Mouse (Mus musculus) spleen, adult 2 months (tissue): ENCODE measurements around the gene Gtf2f2. TPM values are rescaled to one million over a fixed set of nuclear protein-coding genes. Genes with fewer than 3 reads are reported as not detected.

Source experiments
- DNase-seq, 2 experiments: peaks; one replicate each; pipeline versions ENCODE4 v3.0.0 to v3.0.0-alpha.2; 2012 to 2021; ENCODE audit warnings: low spot score in 2 of 2, low read depth in 1 of 2
- H3K27ac ChIP-seq: fragments of 200-500 bp; 2 replicates; pipeline ENCODE4 v1.5.1; 2012; ENCODE audit warnings: low read length, inconsistent platforms; ENCODE audit not compliant: insufficient read depth
- H3K27me3 ChIP-seq: fragments of 200-500 bp; 2 replicates; pipeline ENCODE4 v1.6.1; 2012; ENCODE audit warnings: mild to moderate bottlenecking, moderate library complexity, low read length, inconsistent platforms; ENCODE audit not compliant: control insufficient read depth, insufficient read depth
- H3K36me3 ChIP-seq: fragments of 200-500 bp; 2 replicates; pipeline ENCODE4 v1.6.1; 2012; ENCODE audit warnings: mild to moderate bottlenecking, low read length, inconsistent platforms; ENCODE audit not compliant: control insufficient read depth, insufficient read depth
- H3K4me1 ChIP-seq: fragments of 200-500 bp; 2 replicates; pipeline ENCODE4 v1.6.1; 2011; ENCODE audit warnings: inconsistent platforms; ENCODE audit not compliant: control insufficient read depth, insufficient read depth, insufficient read length
- H3K4me3 ChIP-seq: fragments of 200-500 bp; 2 replicates; pipeline ENCODE4 v1.5.1; 2011; ENCODE audit warnings: mild to moderate bottlenecking, inconsistent platforms; ENCODE audit not compliant: insufficient read depth, insufficient read length; ENCODE audit errors: extremely low read depth
- CTCF ChIP-seq: fragments of 200-500 bp; IDR thresholded peaks from 2 replicates; pipeline ENCODE4 v1.5.1; 2011; ENCODE audit warnings: mild to moderate bottlenecking, inconsistent platforms; ENCODE audit not compliant: insufficient read depth, insufficient read length, insufficient replicate concordance; ENCODE audit errors: extremely low read depth
- POLR2A ChIP-seq: fragments of 200-500 bp; IDR thresholded peaks from 2 replicates; pipeline ENCODE4 v1.6.1; 2011; ENCODE audit warnings: low read depth, low read length, inconsistent platforms
- WGBS: fragments of 180-500 bp; shearing (Covaris S2); methylation state at CpG from one replicate; pipeline ENCODE4 v1.1.7; 2018; 5-methylcytosine and 5-hydroxymethylcytosine counted together
- polyA plus RNA-seq: library from polyadenylated mRNA; depleted of rRNA; stranded (reverse); fragments of >200 nt; gene quantifications from 2 replicates; pipeline ENCODE4 v1.2.3, GENCODE M21; 2012

Gtf2f2 gene
- polyA plus RNA-seq, 1 experiment = 1.4 TPM

DNA sequence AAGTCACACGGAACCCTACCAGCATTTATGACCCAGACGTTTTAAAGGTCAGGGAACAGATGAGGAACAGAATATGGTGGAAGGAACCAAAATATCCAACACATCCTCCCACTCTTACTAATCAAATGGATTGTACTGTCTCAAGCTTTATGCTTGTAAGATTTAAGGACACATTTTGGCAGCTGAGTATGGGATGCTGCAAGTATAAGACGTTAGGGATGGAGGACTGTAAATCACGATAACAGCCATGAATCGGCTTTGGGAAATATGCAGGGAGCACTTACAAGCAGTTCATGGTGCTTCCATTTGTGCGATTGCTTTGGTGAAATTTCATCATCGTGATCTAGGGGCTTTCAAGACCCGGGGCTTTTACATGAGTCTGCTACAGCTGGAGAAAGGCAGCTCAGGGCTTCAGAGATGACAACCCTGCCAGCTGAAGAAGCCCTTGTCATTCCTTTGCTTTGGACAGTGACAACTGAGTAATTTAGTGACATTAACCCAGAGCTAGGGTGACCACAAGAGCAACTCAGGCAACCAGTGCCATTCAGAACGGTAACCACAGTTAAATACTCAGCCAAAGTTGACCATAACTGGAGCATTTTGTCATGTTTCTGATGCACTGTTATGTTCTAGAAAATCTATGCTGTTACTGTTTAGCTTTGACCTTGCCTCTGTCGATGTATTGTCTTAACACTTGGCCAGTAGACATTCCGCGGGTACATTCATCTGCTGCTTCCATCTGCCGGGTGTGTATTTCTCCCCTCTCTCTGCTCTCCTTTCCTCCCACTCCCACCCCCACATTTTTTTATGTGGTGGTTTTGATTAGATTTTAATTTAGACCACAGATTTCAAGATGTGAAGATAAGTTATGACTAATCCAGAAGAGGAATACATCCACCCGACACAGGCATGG is 32.8 kb upstream of the Gtf2f2 start:
- Histone ChIP-seq H3K4me3 (no peak overlapping the region), H3K36me3 (no peaks in the 10 kb centered on the region), H3K27me3 (no peaks in the 10 kb centered on the region), H3K4me1 (no peaks in the 10 kb centered on the region), H3K27ac (no peak overlapping the region)
- DNase-seq = no peak
- 84% methylated on average over 14 of the region's 14 CpGs for WGBS
- TF ChIP-seq CTCF (no peak), POLR2A (no peak)

DNA sequence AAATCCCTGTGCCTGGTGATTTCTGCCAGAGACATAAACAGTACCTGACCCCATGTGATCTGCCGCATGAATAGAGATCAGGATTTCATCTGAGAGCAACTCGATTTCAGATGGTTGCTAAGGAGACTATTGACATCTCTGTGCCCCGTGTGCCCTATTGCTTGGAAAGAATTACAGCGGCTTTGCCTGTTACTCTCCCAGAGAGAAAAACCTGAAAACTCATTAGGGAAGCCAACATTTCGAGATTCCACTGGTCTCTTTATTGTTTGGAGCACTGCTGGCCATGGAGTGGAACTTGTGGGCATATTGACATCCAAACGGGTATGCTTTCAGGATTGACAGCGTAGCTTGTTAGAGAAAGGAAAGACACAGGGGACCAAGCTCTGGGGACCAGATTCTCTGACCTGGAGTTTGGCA is 22.6 kb upstream of the Gtf2f2 start:
- Histone ChIP-seq H3K27ac (no peak overlapping the region), H3K27me3 (no peaks in the 10 kb centered on the region), H3K36me3 (no peaks in the 10 kb centered on the region), H3K4me3 (no peak overlapping the region), H3K4me1 (no peaks in the 10 kb centered on the region)
- no peak for TF ChIP-seq CTCF
- TF ChIP-seq POLR2A = no peak
- no peak for DNase-seq
- 72% methylated on average over 7 of the region's 7 CpGs for WGBS

DNA sequence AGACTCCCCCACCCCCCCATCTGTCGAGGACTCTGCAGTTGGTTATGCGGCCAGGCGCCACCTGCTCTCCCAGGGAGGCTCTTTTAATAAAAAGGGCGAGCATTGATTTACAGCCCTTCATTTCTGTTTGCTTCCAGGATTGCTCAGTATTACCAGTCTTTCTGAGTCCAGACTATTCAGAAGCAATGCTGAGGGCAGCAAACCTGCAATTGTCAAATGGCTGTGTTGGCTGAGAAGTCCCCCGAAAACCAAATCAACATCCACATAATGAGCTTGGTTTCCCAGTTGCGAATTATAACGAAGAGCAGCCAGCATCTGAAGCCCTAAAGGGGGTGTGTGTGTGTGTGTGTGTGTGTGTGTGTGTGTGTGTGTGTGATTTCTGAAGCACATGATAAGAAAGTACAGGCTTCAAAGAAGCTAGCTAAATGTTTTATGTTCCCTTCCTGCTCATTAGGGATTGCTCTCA is 22.0 kb upstream of the Gtf2f2 start:
- no peaks in the 10 kb centered on the region for H3K27me3 ChIP-seq
- no peak overlapping the region for H3K4me3 ChIP-seq
- WGBS = 81% methylated on average over 7 of the region's 7 CpGs
- TF ChIP-seq POLR2A = no peak
- no peak for TF ChIP-seq CTCF
- DNase-seq = no peak
- H3K27ac ChIP-seq = no peak overlapping the region
- H3K36me3 ChIP-seq = no peaks in the 10 kb centered on the region
- no peaks in the 10 kb centered on the region for H3K4me1 ChIP-seq

DNA sequence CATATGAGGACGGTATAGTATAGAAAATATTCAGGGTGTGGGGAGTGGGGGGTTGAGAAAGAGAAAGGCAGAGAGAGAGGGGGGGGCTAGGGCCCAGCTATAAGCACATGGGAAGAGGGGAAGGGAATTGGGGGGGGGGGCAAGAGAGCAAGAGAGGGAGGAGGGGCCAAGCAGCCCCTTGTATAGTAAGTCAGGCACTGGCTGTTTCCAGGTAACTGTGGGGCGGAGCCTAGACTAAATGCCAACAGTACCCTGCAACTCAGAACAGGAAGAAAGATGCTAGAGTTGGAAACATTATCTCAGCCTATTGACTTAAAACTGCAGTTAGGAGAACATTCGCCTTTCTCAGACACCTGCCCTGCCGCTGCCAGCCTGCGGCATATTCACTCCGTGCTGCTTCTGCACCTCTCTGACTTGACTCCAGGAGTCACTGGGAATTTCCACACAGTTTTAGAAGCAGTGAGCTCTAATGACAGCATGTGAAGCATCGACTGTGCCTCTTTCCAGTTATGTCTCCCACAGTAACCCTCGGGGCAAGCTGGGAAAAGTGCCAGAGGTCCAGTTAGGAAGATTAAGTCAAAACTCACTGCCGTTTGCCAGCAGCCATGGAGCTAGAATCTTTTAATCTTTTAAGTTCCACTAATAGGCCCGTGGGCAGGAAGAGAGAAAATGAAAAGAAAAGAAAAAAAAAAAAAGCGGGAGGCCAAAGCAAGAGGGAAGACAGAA is 20.6 kb upstream of the Gtf2f2 start:
- DNase-seq = no peak
- Histone ChIP-seq H3K4me1 (no peaks in the 10 kb centered on the region), H3K27ac (no peak overlapping the region), H3K36me3 (no peaks in the 10 kb centered on the region), H3K4me3 (no peak overlapping the region), H3K27me3 (no peaks in the 10 kb centered on the region)
- 74% methylated on average over 11 of the region's 11 CpGs for WGBS
- no peak for TF ChIP-seq CTCF
- TF ChIP-seq POLR2A = no peak

DNA sequence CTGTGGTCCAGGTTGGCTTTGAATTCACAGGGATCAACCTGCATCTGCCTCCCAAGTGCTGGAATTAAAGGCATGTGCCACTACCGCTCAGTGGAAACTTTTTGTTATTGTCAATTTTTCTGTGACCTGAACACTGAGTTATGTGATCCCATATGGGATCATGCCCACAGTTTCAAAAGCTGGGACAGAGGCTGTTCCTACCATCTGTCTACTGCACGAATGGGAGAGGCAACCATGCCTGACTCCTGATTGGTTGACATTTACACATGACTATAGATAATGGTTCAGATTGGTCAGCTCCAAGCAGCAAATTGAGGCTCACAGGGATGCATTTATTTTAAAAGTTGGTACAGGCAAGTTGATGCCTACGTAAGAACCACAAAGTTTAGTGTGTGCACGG is 14.0 kb upstream of the Gtf2f2 start:
- DNase-seq = no peak
- 84% methylated on average over 4 of the region's 4 CpGs for WGBS
- no peak overlapping the region for H3K4me3 ChIP-seq
- H3K27me3 ChIP-seq = no peaks in the 10 kb centered on the region
- H3K4me1 ChIP-seq = no peaks in the 10 kb centered on the region
- no peak overlapping the region for H3K27ac ChIP-seq
- no peaks in the 10 kb centered on the region for H3K36me3 ChIP-seq
- TF ChIP-seq POLR2A (no peak), CTCF (no peak)

DNA sequence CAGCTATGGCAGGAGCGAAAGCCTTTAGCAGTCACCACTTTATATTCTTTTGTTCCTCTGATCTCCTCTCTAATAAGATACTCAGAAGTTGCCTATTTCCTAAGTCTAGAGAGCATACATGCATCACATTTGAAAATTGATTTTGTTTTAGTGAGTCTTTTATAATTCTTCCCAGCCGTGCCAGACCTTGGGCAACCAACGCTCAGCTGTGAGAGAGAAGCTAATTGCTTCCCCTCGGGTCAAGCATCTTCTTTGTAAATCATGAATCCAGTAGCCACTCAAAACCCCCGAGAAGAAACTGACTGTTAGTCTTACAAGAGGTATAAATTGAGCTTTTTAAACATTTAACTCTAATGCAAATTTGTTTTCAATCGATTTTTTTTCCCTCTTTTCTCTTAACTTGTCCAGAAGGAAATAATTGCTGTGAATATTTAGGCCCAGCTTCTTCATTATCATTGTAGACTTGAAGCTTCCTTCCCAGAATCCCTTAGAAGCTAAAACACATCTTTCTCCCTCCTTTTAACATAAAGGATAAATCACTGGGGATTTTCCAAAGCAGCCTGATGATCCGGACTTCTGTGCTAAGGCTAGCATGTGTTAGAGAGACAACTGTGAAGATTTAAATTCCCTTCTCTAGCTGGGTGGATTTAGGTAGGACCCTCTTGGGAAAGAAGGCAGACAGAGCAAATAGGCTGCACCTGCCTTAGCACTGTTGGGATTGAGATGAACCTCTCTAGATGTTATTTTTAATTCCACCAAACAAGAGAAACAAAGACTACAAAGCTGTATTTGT is 10.5 kb upstream of the Gtf2f2 start:
- Histone ChIP-seq H3K27ac (no peak overlapping the region), H3K4me1 (no peaks in the 10 kb centered on the region), H3K4me3 (no peak overlapping the region), H3K36me3 (no peaks in the 10 kb centered on the region), H3K27me3 (no peaks in the 10 kb centered on the region)
- TF ChIP-seq POLR2A = no peak
- no peak for TF ChIP-seq CTCF
- WGBS = 85% methylated on average over 7 of the region's 7 CpGs
- no peak for DNase-seq
